Mouse (Mus musculus): Measurements from ENCODE around the gene Limch1.

- no peak for TF ChIP-seq TBP (conservative IDR thresholded peaks at IDR 0.05; ENCODE audit: low read depth, low read length)
- no peak for TF ChIP-seq CTCF (conservative IDR thresholded peaks at IDR 0.05 in 1 of 2, IDR thresholded peaks at IDR 0.05 in 1 of 2; ENCODE audit: low read depth in 2 of 2, low read length in 2 of 2)
- TF ChIP-seq USF1 (IDR thresholded peaks at IDR 0.05; ENCODE audit: low read depth, low read length) = no peak
- no peak for TF ChIP-seq RAD21 (IDR thresholded peaks at IDR 0.05; ENCODE audit: low read depth, low read length)
- no peak for TF ChIP-seq IRF4 (IDR thresholded peaks at IDR 0.05; ENCODE audit: low read depth, low read length)
- no peak for TF ChIP-seq MXI1 (IDR thresholded peaks at IDR 0.05; ENCODE audit: low read depth, low read length)
- TF ChIP-seq POLR2A (IDR thresholded peaks at IDR 0.05; ENCODE audit: low read depth, low read length) = no peak
- no peak for TF ChIP-seq JUND (conservative IDR thresholded peaks at IDR 0.05; ENCODE audit: low read depth, low read length)
- TF ChIP-seq ELF1 (IDR thresholded peaks at IDR 0.05; ENCODE audit: low read depth, low read length) = no peak
- no peak for TF ChIP-seq HCFC1 (IDR thresholded peaks at IDR 0.05; ENCODE audit: low read depth, low read length)
- TF ChIP-seq ZC3H11A (IDR thresholded peaks at IDR 0.05; ENCODE audit: low read depth, low read length) = no peak
- TF ChIP-seq GABPA (IDR thresholded peaks at IDR 0.05; ENCODE audit: insufficient replicate concordance, low read depth, low read length) = no peak
- no peak for TF ChIP-seq ZMIZ1 (IDR thresholded peaks at IDR 0.05; ENCODE audit: low read depth, low read length)
- TF ChIP-seq MAX (IDR thresholded peaks at IDR 0.05; ENCODE audit: low read length) = no peak
Measured at GRCm38 (mm10) chr5:66975621-66976020, 230.0 kb downstream of the Limch1 start.
